Mouse (Mus musculus) CH12.LX (cell line): Measurements from ENCODE around the gene Neurod2. TPM values are rescaled to one million over a fixed set of nuclear protein-coding genes. Genes with fewer than 3 reads are reported as not detected.

Experiments used
- DNase-seq: peaks from one replicate; pipeline ENCODE4 v3.0.0-alpha.2; 2013; ENCODE audit errors: extremely low read depth
- H3K27ac ChIP-seq: 2 replicates; pipeline ENCODE4 v1.5.1; 2012; ENCODE audit warnings: low read depth, mild to moderate bottlenecking, control low read depth, moderate library complexity; ENCODE audit not compliant: insufficient read depth
- H3K27me3 ChIP-seq: replicated peaks from 2 replicates; pipeline ENCODE3; 2012; ENCODE audit warnings: inconsistent platforms
- H3K36me3 ChIP-seq, 2 experiments: replicated peaks in 1 of 2; 2 replicates each; pipeline versions ENCODE3 to v1.6.1; 2012; ENCODE audit warnings: inconsistent platforms in 1 of 2, low read length in 1 of 2, mild to moderate bottlenecking in 1 of 2, mixed read lengths in 1 of 2, moderate library complexity in 1 of 2; ENCODE audit not compliant: control insufficient read depth in 1 of 2, insufficient read depth in 1 of 2
- H3K4me1 ChIP-seq, 2 experiments: 2 replicates each; pipeline ENCODE4 v1.6.1; 2012; ENCODE audit warnings: inconsistent platforms in 1 of 2, moderate library complexity in 1 of 2; ENCODE audit not compliant: insufficient read depth in 2 of 2, control insufficient read depth in 1 of 2
- H3K4me2 ChIP-seq: 2 replicates; pipeline ENCODE4 v1.6.1; 2012; ENCODE audit warnings: low read depth, mild to moderate bottlenecking, control low read depth; ENCODE audit not compliant: poor library complexity, insufficient read depth, severe bottlenecking
- H3K4me3 ChIP-seq, 3 experiments: fragments of 150-350 bp in 1 of 3; sonication (generic) in 1 of 3; replicated peaks in 1 of 3; 2 replicates each; pipeline versions ENCODE3 to v1.5.1; 2011 to 2012; ENCODE audit warnings: low read depth in 2 of 3, low read length in 2 of 3, mild to moderate bottlenecking in 2 of 3, moderate library complexity in 2 of 3, control low read depth in 1 of 3, improper control_type of control experiment in 1 of 3, inconsistent platforms in 1 of 3, mixed read lengths in 1 of 3; ENCODE audit not compliant: poor library complexity in 1 of 3
- H3K79me2 ChIP-seq: replicated peaks from 2 replicates; pipeline ENCODE4 v1.6.1; 2012; ENCODE audit warnings: mild to moderate bottlenecking, moderate library complexity; ENCODE audit not compliant: control insufficient read depth, poor library complexity, insufficient read depth, severe bottlenecking; ENCODE audit errors: extremely low read depth
- H3K9ac ChIP-seq: 2 replicates; pipeline ENCODE4 v1.6.1; 2012; ENCODE audit warnings: low read depth, mild to moderate bottlenecking, control low read depth, moderate library complexity; ENCODE audit not compliant: insufficient read depth
- H3K9me3 ChIP-seq: replicated peaks from 2 replicates; pipeline ENCODE3; 2012; ENCODE audit warnings: low read length, inconsistent platforms, mixed read lengths
- BHLHE40 ChIP-seq: IDR thresholded peaks from 2 replicates; pipeline ENCODE4 v1.6.1; 2011; ENCODE audit warnings: mild to moderate bottlenecking, low read depth, low read length, improper control_type of control experiment
- CHD1 ChIP-seq: IDR thresholded peaks from 2 replicates; pipeline ENCODE4 v1.6.1; 2012; ENCODE audit warnings: low read depth, low read length, improper control_type of control experiment, inconsistent platforms
- CHD2 ChIP-seq: IDR thresholded peaks from 2 replicates; pipeline ENCODE4 v1.6.1; 2011; ENCODE audit warnings: low read length, improper control_type of control experiment
- EP300 ChIP-seq: IDR thresholded peaks from 2 replicates; pipeline ENCODE4 v1.6.1; 2011; ENCODE audit warnings: low read length, improper control_type of control experiment
- ETS1 ChIP-seq: conservative IDR thresholded peaks from 2 replicates; pipeline ENCODE4 v1.6.1; 2012; ENCODE audit warnings: low read depth, mild to moderate bottlenecking, inconsistent platforms, low read length, improper control_type of control experiment, moderate library complexity
- GABPA ChIP-seq: IDR thresholded peaks from 2 replicates; pipeline ENCODE4 v1.6.1; 2012; ENCODE audit warnings: low read depth, low read length, improper control_type of control experiment, inconsistent platforms; ENCODE audit not compliant: insufficient replicate concordance
- HCFC1 ChIP-seq: IDR thresholded peaks from 2 replicates; pipeline ENCODE4 v1.6.1; 2012; ENCODE audit warnings: low read depth, mild to moderate bottlenecking, inconsistent platforms, low read length, improper control_type of control experiment
- IRF4 ChIP-seq: IDR thresholded peaks from 2 replicates; pipeline ENCODE4 v1.6.1; 2014; ENCODE audit warnings: low read depth, mild to moderate bottlenecking, inconsistent platforms, low read length, improper control_type of control experiment
- JUN ChIP-seq: IDR thresholded peaks from 2 replicates; pipeline ENCODE4 v1.6.1; 2011; ENCODE audit warnings: low read depth, mild to moderate bottlenecking, low read length, improper control_type of control experiment, moderate library complexity; ENCODE audit not compliant: insufficient read depth
- JUND ChIP-seq: conservative IDR thresholded peaks from 2 replicates; pipeline ENCODE4 v1.6.1; 2011; ENCODE audit warnings: low read depth, low read length, improper control_type of control experiment
- MAX ChIP-seq: IDR thresholded peaks from 2 replicates; pipeline ENCODE4 v1.6.1; 2011; ENCODE audit warnings: low read length, improper control_type of control experiment
- MAZ ChIP-seq: IDR thresholded peaks from 2 replicates; pipeline ENCODE4 v1.6.1; 2012; ENCODE audit warnings: low read depth, mild to moderate bottlenecking, inconsistent platforms, low read length, improper control_type of control experiment, moderate library complexity
- MXI1 ChIP-seq: IDR thresholded peaks from 2 replicates; pipeline ENCODE4 v1.6.1; 2011; ENCODE audit warnings: mild to moderate bottlenecking, low read depth, low read length, improper control_type of control experiment
- NELFE ChIP-seq: IDR thresholded peaks from 2 replicates; pipeline ENCODE4 v1.6.1; 2011; ENCODE audit warnings: low read depth, low read length, improper control_type of control experiment
- RCOR1 ChIP-seq: conservative IDR thresholded peaks from 2 replicates; pipeline ENCODE4 v1.6.1; 2012; ENCODE audit warnings: low read depth, mild to moderate bottlenecking, inconsistent platforms, low read length, improper control_type of control experiment
- UBTF ChIP-seq: IDR thresholded peaks from 2 replicates; pipeline ENCODE4 v1.6.1; 2012; ENCODE audit warnings: low read depth, mild to moderate bottlenecking, inconsistent platforms, low read length, improper control_type of control experiment, moderate library complexity
- USF2 ChIP-seq: conservative IDR thresholded peaks from 2 replicates; pipeline ENCODE4 v1.6.1; 2011; ENCODE audit warnings: low read depth, low read length, improper control_type of control experiment
- ZC3H11A ChIP-seq: IDR thresholded peaks from 2 replicates; pipeline ENCODE4 v1.6.1; 2012; ENCODE audit warnings: low read depth, mild to moderate bottlenecking, inconsistent platforms, low read length, improper control_type of control experiment
- ZKSCAN1 ChIP-seq: IDR thresholded peaks from 2 replicates; pipeline ENCODE4 v1.6.1; 2012; ENCODE audit warnings: low read depth, inconsistent platforms, low read length, improper control_type of control experiment, borderline replicate concordance
- dilution Hi-C: fragments of 300-500 bp; cut with MboI; formaldehyde crosslinking; loops from 2 replicates; pipeline ENCODE4 v1.14.3; 2020; ENCODE audit warnings: low sequenced_read_pairs; ENCODE audit not compliant: extremely low pct_unique_long_range_greater_than_20kb, extremely low pct_ligation_motif_present
- in situ Hi-C: fragments of 300-500 bp; cut with MboI; formaldehyde crosslinking; loops from 3 replicates; pipeline ENCODE4 v1.14.3; 2019; ENCODE audit warnings: low sequenced_read_pairs, low pct_ligation_motif_present, low pct_unique_long_range_greater_than_20kb, mixed read lengths
- polyA plus RNA-seq: library from polyadenylated mRNA; unstranded; fragments of >175 nt; gene quantifications from 2 replicates; pipeline ENCODE4 v1.2.1, GENCODE M21; 2012; ENCODE audit warnings: low read depth; ENCODE audit not compliant: insufficient read length
- total RNA-seq, 2 experiments: library from RNA; depleted of rRNA; stranded (reverse); fragments of 300-350 nt in 1 of 2; fragments of >200 nt in 1 of 2; gene quantifications; 2 replicates each; pipeline ENCODE4 v1.2.3; 2012 to 2014

The Neurod2 gene
- total and polyA plus RNA-seq, 3 experiments, result not detected

- Histone ChIP-seq H3K9me3 (no peaks in the 10 kb centered on the region), H3K36me3 (no peaks in the 10 kb centered on the region), H3K9ac (no peak overlapping the region), H3K4me3 (no peak overlapping the region), H3K4me1 (no peaks in the 10 kb centered on the region), H3K79me2 (no peaks in the 10 kb centered on the region), H3K27ac (no peak overlapping the region), H3K4me2 (no peak overlapping the region), H3K27me3 (peaks cover 99% of the 10 kb centered on the region)
- in situ Hi-C loops (no loop called here), dilution Hi-C loops (no loop called here)
- DNase-seq, result no peak
- TF ChIP-seq USF2 (no peak), JUN (no peak), MAX (no peak), MXI1 (no peak), UBTF (no peak), EP300 (no peak), JUND (no peak), BHLHE40 (no peak), GABPA (no peak), CHD2 (no peak), IRF4 (no peak)
Measured at GRCm38 (mm10) chr11:98319944-98320343, 9.5 kb downstream of the Neurod2 start.

- in situ Hi-C loops, result no loop called here
- dilution Hi-C loops, result no loop called here
- H3K4me2 ChIP-seq, result no peak overlapping the region
Measured at GRCm38 (mm10) chr11:98319544-98319943, 9.9 kb downstream of the Neurod2 start.

DNA sequence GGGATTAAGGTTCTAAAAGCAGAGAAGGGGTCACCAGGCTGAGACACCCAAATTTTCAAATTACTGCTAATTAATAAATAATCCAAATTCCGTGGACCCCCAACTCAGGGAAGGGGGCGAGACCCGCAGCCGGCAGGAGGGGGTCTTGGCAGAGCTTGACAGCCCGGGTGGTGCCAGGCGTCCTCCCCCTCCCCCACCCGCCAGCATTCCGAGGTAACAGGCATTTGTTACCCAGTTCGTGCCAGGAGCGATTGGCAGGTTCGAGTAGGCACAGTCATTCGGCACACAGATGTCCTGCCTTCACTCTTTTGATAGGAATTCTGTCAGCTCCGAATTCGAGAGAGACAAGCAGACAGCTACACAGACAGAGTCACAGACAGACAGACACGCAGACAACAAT, 10.3 kb downstream of the Neurod2 start:
- Histone ChIP-seq H3K4me3 (no peak overlapping the region), H3K9ac (no peak overlapping the region), H3K27me3 (peaks cover 97% of the 10 kb centered on the region), H3K9me3 (no peaks in the 10 kb centered on the region), H3K79me2 (no peaks in the 10 kb centered on the region), H3K36me3 (no peaks in the 10 kb centered on the region), H3K4me2 (no peak overlapping the region), H3K4me1 (no peaks in the 10 kb centered on the region; a peak in 1 of 4 replicates), H3K27ac (no peak overlapping the region)
- DNase-seq, result no peak
- in situ Hi-C loops, result no loop called here
- TF ChIP-seq ZKSCAN1 (no peak), MAZ (no peak), CHD1 (no peak), HCFC1 (no peak)
- dilution Hi-C loops, result no loop called here

More at GRCm38 (mm10) chr11:98319544-98319943, 9.9 kb downstream of the Neurod2 start:
- peaks cover 97% of the 10 kb centered on the region for H3K27me3 ChIP-seq
- DNase-seq, result no peak
- no peaks in the 10 kb centered on the region for H3K9me3 ChIP-seq
- H3K9ac ChIP-seq, result no peak overlapping the region
- H3K4me1 ChIP-seq, result no peaks in the 10 kb centered on the region
- TF ChIP-seq RCOR1 (no peak), NELFE (no peak), ZC3H11A (no peak), GABPA (no peak), ETS1 (no peak)
- no peak overlapping the region for H3K27ac ChIP-seq
- no peak overlapping the region for H3K4me3 ChIP-seq
- no peaks in the 10 kb centered on the region for H3K79me2 ChIP-seq
- H3K36me3 ChIP-seq, result no peaks in the 10 kb centered on the region
